In the genomic region with DNA sequence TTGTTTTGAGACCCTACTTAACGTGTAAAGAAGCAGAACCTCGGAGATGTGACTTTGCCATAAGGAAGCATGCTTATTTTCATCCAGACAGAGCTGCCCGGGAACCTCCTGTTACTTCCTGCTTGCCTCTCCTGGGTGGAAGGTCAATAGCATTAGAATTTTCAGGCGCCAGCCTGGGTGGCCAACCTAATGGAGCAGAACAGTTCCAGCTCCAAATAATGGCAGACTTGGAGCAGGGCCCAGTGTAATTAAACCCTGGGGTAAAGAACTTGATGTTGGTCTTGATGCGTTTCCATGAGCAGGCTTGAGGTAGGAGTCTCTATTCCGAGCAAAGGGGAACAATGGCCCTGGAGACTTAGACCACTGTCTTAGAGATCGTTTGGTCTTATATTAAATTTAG, we compare ENCODE assay signal across 11 mouse cellular contexts. TPM values are rescaled to one million over a fixed set of nuclear protein-coding genes. Genes with fewer than 3 reads are reported as not detected.
DNase-seq lines count a peak whose midpoint lies in the region; ATAC-seq and TF ChIP-seq lines count a peak whose summit lies in the region.
"Had no signal": no experiment of that assay in that cellular context is flagged by ENCODE, and none has a peak within 500 bp of the region (broad histone marks: within the 10 kb centered on the region; RNA-seq: fewer than 3 reads in every experiment).

No protein-coding gene starts in this region.

- 58% methylated on average over 7 of the region's 7 CpGs for WGBS in lung, embryonic 14.5 days
- WGBS in forebrain, embryonic 13.5 days, result 38% methylated on average over 7 of the region's 7 CpGs
- WGBS in kidney, embryonic 14.5 days, result 37% methylated on average over 7 of the region's 7 CpGs

- no peaks in the 10 kb centered on the region for H3K9me3 ChIP-seq in lung, embryonic 14.5 days (ENCODE audit: low read depth, low read length)
- no peaks in the 10 kb centered on the region for H3K9me3 ChIP-seq in forebrain, embryonic 13.5 days (replicated peaks)
- H3K9me3 ChIP-seq in kidney, embryonic 14.5 days (ENCODE audit: control insufficient read depth, low read length), result no peaks in the 10 kb centered on the region

- H3K9ac ChIP-seq in lung, embryonic 14.5 days, result no peak overlapping the region
- no peak overlapping the region for H3K9ac ChIP-seq in forebrain, embryonic 13.5 days
- no peak overlapping the region for H3K9ac ChIP-seq in kidney, embryonic 14.5 days (ENCODE audit: low read depth, low read length)

- no peak for ATAC-seq in lung, embryonic 14.5 days (ENCODE audit: insufficient read depth)
- ATAC-seq in forebrain, embryonic 13.5 days, result peak; percentile 25; the same call in 1 of the 2 replicates
- ATAC-seq in kidney, embryonic 14.5 days (ENCODE audit: low FRiP score, low TSS enrichment), result peak; percentile 65
- no peak for ATAC-seq in activated CD4-positive, CD25-positive, alpha-beta regulatory T cell, adult 4 months

- TF ChIP-seq CTCF in lung, embryonic 14.5 days (IDR thresholded peaks at IDR 0.05; ENCODE audit: low read depth), result no peak

- DNase-seq in lung, embryonic 14.5 days, result peak; percentile 19
- DNase-seq in lung, postnatal 10 days, result no peak
- peak; percentile 25 for DNase-seq in ovary, postnatal 14 days (ENCODE audit: low spot score)
- no peak for DNase-seq in heart, postnatal 36 days
- DNase-seq in spleen, postnatal 4 days (ENCODE audit: low spot score in 2 of 2), result no peak
- DNase-seq: adrenal gland, adult 2 months; heart, adult 11 months; lung, adult 18-20 months had no signal

- H3K27me3 ChIP-seq in lung, embryonic 14.5 days (ENCODE audit: insufficient read depth, low read length), result no peaks in the 10 kb centered on the region
- no peaks in the 10 kb centered on the region for H3K27me3 ChIP-seq in forebrain, embryonic 13.5 days
- H3K27me3 ChIP-seq in kidney, embryonic 14.5 days (ENCODE audit: control insufficient read depth, insufficient read depth, low read length), result no peaks in the 10 kb centered on the region

- H3K4me2 ChIP-seq in lung, embryonic 14.5 days, result no peak overlapping the region
- no peak overlapping the region for H3K4me2 ChIP-seq in forebrain, embryonic 13.5 days
- H3K4me2 ChIP-seq in kidney, embryonic 14.5 days (replicated peaks; ENCODE audit: low read depth, low read length), result no peak overlapping the region

- H3K4me3 ChIP-seq in lung, embryonic 14.5 days (ENCODE audit: low read depth, low read length), result no peak overlapping the region
- no peak overlapping the region for H3K4me3 ChIP-seq in forebrain, embryonic 13.5 days
- H3K4me3 ChIP-seq in kidney, embryonic 14.5 days (ENCODE audit: low read length), result no peak overlapping the region

- peaks cover 5% of the 10 kb centered on the region for H3K4me1 ChIP-seq in lung, embryonic 14.5 days (ENCODE audit: insufficient read depth)
- H3K4me1 ChIP-seq in forebrain, embryonic 13.5 days, result peaks cover 49% of the 10 kb centered on the region
- H3K4me1 ChIP-seq in kidney, embryonic 14.5 days (ENCODE audit: control insufficient read depth, insufficient read depth, low read length), result peaks cover 36% of the 10 kb centered on the region

- no peaks in the 10 kb centered on the region for H3K36me3 ChIP-seq in lung, embryonic 14.5 days (ENCODE audit: insufficient read depth)
- peaks cover 3% of the 10 kb centered on the region; the same call in 1 of the 2 replicates for H3K36me3 ChIP-seq in forebrain, embryonic 13.5 days (ENCODE audit: poor library complexity, severe bottlenecking)
- H3K36me3 ChIP-seq in kidney, embryonic 14.5 days (ENCODE audit: control insufficient read depth, insufficient read depth, low read length), result no peaks in the 10 kb centered on the region

- H3K27ac ChIP-seq in lung, embryonic 14.5 days (ENCODE audit: low read depth), result no peak overlapping the region
- peak overlapping the region; percentile 25; the same call in 1 of the 2 replicates for H3K27ac ChIP-seq in forebrain, embryonic 13.5 days
- peak overlapping the region; percentile 63 for H3K27ac ChIP-seq in kidney, embryonic 14.5 days (ENCODE audit: low read depth, low read length)

- intact Hi-C loops in heart, postnatal 36 days (cut with DNase I), result no loop called here

RNA-seq across cellular contexts. Expression of gene Anapc16, which starts 26.0 kb away (rescaled TPM):
- 108 and 109 TPM in 2 replicates for polyA plus RNA-seq in lung, embryonic 14.5 days (2014; fragmentation: Nextera tagmentation; extraction: Ambion mirVana)
- polyA plus RNA-seq in forebrain, embryonic 13.5 days (2015; fragmentation: Nextera tagmentation; extraction: Ambion mirVana), result 122 TPM in 2 replicates
- polyA plus RNA-seq in kidney, embryonic 14.5 days (2014; fragmentation: Nextera tagmentation; extraction: Ambion mirVana), result 106 and 108 TPM in 2 replicates
- total RNA-seq in heart, postnatal 36 days (2021), result 10 to 100 TPM; 68.1 to 73.7 TPM
- polyA plus RNA-seq in activated CD4-positive, CD25-positive, alpha-beta regulatory T cell, adult 4 months (2017; shearing (Covaris generic)), result 100 to 1,000 TPM in 1 of 2 experiments, 10 to 100 TPM in 1; 89.7 to 110 TPM

RNA-seq across cellular contexts. Expression of gene Ascc1, which starts 26.4 kb away (rescaled TPM):
- 34.7 and 35.3 TPM in 2 replicates for polyA plus RNA-seq in lung, embryonic 14.5 days (2014; fragmentation: Nextera tagmentation; extraction: Ambion mirVana)
- polyA plus RNA-seq in forebrain, embryonic 13.5 days (2015; fragmentation: Nextera tagmentation; extraction: Ambion mirVana), result 42.1 and 43.1 TPM in 2 replicates
- polyA plus RNA-seq in kidney, embryonic 14.5 days (2014; fragmentation: Nextera tagmentation; extraction: Ambion mirVana), result 45.8 and 47.4 TPM in 2 replicates
- 10 to 100 TPM; 23.0 to 24.0 TPM for total RNA-seq in heart, postnatal 36 days (2021)
- 10 to 100 TPM; 49.6 to 50.2 TPM for polyA plus RNA-seq in activated CD4-positive, CD25-positive, alpha-beta regulatory T cell, adult 4 months (2017; shearing (Covaris generic))

Comparison
In these comparisons a context has a peak if more than half of its experiments do, and no peak if none do; other contexts are left out.
1. DNase-seq: peak in lung, embryonic 14.5 days (single experiment) and ovary, postnatal 14 days (single experiment); none in lung, postnatal 10 days (single experiment), heart, postnatal 36 days (0 of 2) and spleen, postnatal 4 days (0 of 2).
2. ATAC-seq: peak in forebrain, embryonic 13.5 days (single experiment) and kidney, embryonic 14.5 days (single experiment); none in lung, embryonic 14.5 days (single experiment) and activated CD4-positive, CD25-positive, alpha-beta regulatory T cell, adult 4 months (single experiment).